Mouse (Mus musculus) left cerebral cortex, adult 11 months (tissue): ENCODE measurements around the gene Zdhhc6.

Experiments used
- DNase-seq: peaks from one replicate; pipeline ENCODE4 v3.0.0; 2022; ENCODE audit warnings: low spot score

The Zdhhc6 gene

GRCm38 (mm10) chr19:55257656-55258375 is 58.0 kb downstream of the Zdhhc6 start:
- no peak for DNase-seq

- peak; percentile 18 for DNase-seq
These were observed 59.7 kb downstream of the Zdhhc6 start for GRCm38 (mm10) chr19:55256156-55256555.

GRCm38 (mm10) chr19:55254513-55255016 is 61.3 kb downstream of the Zdhhc6 start:
- DNase-seq, result no peak

GRCm38 (mm10) chr19:55253570-55254441 is 62.0 kb downstream of the Zdhhc6 start:
- DNase-seq, result peak; percentile 44

GRCm38 (mm10) chr19:55253239-55253569 is 62.6 kb downstream of the Zdhhc6 start:
- DNase-seq, result no peak

- DNase-seq, result no peak
These were observed 64.3 kb downstream of the Zdhhc6 start, which contains the start of gene Acsl5 for GRCm38 (mm10) chr19:55251383-55252124. Gene Acsl5 (plus strand): TSS chr19:55251938.

- no peak for DNase-seq
These were observed 65.4 kb downstream of the Zdhhc6 start for GRCm38 (mm10) chr19:55250451-55250850.

GRCm38 (mm10) chr19:55247991-55248520 is 67.8 kb downstream of the Zdhhc6 start:
- no peak for DNase-seq

DNA sequence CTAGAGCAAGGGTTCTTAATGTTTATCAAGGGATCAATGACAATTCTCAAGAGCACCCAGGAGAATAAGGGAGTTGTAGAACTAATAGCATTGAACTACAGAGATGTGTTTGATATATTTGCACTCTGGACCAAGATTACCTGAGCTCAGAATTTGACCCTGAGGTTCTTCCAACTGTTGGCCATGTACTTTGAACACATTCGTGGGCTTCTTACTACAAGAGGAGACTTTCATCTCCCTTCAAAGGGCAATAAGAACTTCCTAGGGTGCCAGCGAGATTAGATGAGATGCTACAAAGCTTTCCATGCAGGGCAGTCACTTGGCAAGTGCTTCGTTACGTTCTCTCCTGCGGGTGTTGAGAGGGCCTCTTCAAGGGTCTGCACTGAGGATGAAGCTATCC is 68.3 kb downstream of the Zdhhc6 start:
- DNase-seq, result no peak

DNA sequence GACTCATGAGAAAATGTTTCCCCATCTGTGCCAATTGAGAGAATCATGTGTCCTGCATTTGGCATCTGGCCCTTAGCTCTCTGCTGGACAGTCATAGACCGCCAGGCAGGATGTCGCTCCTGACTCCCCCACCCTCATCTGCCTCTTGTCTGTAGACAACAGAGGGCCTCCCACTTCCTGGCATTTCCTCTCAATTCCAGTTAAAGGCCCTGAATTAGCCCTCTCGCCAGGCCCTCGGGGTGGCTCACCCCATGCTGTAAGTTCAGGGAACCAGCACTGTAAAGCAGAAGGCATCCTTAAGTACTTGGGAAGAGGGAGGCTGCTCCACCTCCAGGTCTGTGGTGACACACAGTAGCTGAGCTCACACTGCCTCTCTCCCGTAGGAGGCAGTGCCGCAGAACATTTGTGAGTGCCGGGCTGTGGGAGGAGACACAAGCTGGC is 71.0 kb downstream of the Zdhhc6 start:
- peak; percentile 51 for DNase-seq

DNA sequence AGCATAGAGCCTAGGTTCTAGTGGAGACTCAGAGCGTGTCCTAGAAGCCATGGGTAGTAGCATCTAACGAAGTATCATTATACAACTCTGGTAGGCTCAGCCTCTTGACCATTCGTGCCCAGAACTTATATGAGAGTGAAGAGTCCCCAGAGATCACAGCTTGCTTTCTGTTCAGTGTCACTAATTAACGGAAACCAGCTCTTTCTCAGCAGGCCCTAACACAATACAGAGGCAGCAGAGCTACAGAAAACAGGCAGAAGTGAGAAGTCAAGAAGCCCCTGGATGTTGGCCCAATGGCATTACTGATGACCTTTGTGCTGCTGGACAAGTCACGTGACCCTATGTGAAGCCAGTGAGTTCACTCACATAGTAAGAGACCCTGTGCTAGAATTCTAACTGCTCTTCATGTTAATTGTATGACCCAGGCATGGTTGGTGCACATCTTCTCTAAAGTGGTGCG is 74.6 kb downstream of the Zdhhc6 start, which contains the start of gene Gucy2g:
Gene Gucy2g (minus strand): TSS at position 51 of the 460 bp plus-strand sequence.
- no peak for DNase-seq

DNA sequence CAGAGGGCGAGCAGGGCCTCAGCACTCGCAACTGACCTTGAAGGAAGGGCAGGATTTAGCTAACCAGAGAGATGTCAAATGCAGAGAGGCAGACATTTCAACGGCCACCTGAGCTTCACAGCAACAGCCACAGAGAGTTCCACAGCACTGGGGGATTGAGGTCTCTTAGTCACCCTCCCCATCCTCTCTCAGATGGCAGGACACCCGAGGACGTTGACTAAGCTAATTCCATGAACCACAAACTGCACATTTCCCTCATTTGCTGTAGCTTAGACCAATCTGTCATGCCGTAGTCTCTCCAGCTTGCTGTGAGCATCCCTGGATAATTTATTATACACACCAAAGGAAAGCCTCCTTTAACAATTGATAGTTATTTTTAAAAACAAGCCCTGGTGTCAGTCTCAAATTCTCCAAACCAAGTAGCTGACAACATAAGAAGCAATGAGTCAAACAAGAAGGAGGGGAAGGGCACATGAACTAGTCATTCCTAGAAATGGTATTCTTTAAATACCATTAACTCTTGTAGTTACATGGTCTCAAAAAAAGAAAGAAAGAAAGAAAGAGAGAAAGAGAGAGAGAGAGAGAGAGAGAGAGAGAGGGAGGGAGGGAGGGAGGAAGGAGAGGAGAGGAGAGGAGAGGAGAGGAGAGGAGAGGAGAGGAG is 75.9 kb downstream of the Zdhhc6 start:
- DNase-seq, result no peak

GRCm38 (mm10) chr19:55236564-55236963 is 79.3 kb downstream of the Zdhhc6 start:
- DNase-seq, result no peak

DNA sequence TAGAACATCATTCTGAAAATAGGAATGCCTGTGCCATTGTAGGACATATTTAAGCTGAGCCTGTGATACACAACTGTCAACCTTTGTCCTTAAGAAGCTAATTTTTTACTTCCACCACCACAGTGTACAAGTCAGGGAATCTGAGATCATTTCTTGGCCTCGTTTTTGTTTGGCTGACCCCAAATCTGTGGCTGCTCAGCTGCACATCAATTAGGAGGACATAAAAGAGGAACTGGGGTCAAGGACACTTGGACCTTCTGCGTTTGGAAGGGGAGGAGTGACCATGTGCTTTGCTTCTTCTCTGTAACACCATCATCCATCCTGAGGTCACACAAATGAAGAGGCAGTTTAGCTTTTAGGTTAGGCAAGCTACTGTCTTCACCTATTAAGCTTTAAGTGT is 79.8 kb downstream of the Zdhhc6 start:
- DNase-seq, result no peak

DNA sequence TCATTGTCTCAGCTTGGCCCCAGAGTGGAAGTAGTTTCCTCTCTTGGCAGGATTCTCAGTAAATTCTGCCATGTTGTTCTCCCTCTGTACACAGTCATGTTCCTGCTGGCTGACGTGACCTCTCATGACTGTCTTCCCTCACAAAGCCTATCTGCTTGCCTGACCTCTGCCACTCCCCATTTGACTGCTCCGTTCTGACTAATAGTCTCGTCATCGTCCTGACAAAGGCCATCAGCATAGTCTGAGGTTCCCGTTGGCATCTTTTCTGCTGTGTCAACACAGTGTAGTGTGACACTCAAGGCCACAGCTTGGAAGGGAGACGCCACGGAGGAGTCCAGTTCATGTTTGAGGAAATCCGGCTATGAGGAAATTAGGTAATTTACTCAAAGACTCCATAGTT is 83.7 kb downstream of the Zdhhc6 start:
- DNase-seq, result no peak

DNA sequence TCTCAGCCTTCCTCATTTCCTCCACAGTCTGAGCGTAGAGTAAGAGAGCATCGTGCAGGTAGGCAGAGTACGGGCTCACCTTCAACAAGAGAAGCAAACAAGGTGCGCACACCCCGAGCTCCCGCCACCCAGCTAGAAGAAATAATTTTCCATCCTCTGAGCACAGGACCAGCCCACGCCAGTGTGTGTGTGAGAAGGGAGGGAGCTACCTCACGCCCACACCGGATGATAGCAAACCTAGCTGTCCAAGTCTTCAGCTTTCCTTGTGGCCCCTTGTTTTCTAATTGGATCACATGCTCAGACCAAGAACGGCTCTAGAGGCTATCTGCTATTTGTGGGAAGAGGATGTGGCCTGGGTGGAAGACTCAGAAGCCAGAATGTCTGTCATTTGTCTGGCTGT is 84.8 kb downstream of the Zdhhc6 start:
- DNase-seq, result no peak

GRCm38 (mm10) chr19:55227135-55227534 is 88.7 kb downstream of the Zdhhc6 start:
- no peak for DNase-seq

DNA sequence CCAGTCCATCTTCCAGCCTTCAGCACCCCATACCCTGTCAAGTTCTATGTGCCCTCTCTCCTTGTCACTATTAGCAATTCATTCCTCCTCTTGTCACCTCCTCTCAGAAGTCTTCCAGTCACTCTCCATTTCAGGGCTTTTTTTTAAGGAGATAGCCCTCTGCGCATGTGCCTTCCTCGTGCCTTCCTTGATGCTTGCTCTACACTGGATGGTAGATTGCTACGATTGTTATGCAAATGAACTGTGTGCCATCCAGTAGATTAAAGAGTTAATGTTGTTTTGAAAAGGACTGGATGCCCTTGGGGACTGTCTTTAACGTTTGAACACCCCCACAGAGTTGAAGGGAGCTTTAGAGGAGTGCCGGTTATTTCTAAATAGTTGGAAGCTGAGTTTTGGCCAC is 89.2 kb downstream of the Zdhhc6 start:
- DNase-seq, result no peak

DNA sequence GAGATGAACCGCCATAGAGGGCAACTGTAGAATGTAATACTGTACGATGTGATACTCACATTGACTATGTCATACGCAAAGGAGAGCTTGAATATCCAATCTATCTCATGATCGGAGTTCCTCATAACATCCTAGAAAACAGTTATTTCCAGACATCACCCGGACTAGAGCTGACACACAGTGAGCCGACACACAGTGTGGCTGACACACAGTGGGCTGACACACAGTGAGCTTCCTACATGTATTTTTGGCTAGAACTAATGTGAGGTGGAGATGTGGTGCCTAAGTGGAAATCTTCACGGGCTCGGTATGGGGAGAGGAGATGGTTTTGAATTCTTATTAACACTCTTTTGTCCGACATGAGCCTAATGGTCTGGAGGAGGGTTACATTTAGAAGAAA is 93.6 kb downstream of the Zdhhc6 start:
- DNase-seq, result no peak
